8 mouse cellular contexts compared by ENCODE assay signal in genomic region chr11:120184371-120185315, GRCm38 (mm10). TPM values are rescaled to one million over a fixed set of nuclear protein-coding genes. Genes with fewer than 3 reads are reported as not detected.
DNase-seq lines count a peak whose midpoint lies in the region; ATAC-seq and TF ChIP-seq lines count a peak whose summit lies in the region.

No protein-coding gene starts in this region.

- H3K4me1 ChIP-seq in cortical plate, adult 2 months (ENCODE audit: control insufficient read depth, insufficient read depth, low read length): no peaks in the 10 kb centered on the region
- peaks cover 37% of the 10 kb centered on the region for H3K4me1 ChIP-seq in heart, embryonic 16.5 days (ENCODE audit: control insufficient read depth, insufficient read depth, low read length)
- H3K4me1 ChIP-seq in midbrain, embryonic 13.5 days (replicated peaks): peaks cover 58% of the 10 kb centered on the region
- H3K4me1 ChIP-seq in thymus, adult 2 months (replicated peaks; ENCODE audit: control insufficient read depth, insufficient read depth, low read length): peaks cover 6% of the 10 kb centered on the region; the same call in 1 of the 2 replicates

- peak overlapping the region; percentile 79 for H3K9ac ChIP-seq in heart, embryonic 16.5 days (ENCODE audit: low read length)
- H3K9ac ChIP-seq in midbrain, embryonic 13.5 days (replicated peaks): peak overlapping the region; percentile 100

- no peak overlapping the region for H3K27ac ChIP-seq in cortical plate, adult 2 months (ENCODE audit: insufficient read depth, low read length)
- peak overlapping the region; percentile 90 for H3K27ac ChIP-seq in heart, embryonic 16.5 days (ENCODE audit: low read length)
- peak overlapping the region; percentile 98 for H3K27ac ChIP-seq in midbrain, embryonic 13.5 days
- H3K27ac ChIP-seq in thymus, adult 2 months (ENCODE audit: control insufficient read depth, insufficient read depth, low read length): no peak overlapping the region

- no peaks in the 10 kb centered on the region for H3K9me3 ChIP-seq in heart, embryonic 16.5 days (replicated peaks; ENCODE audit: control insufficient read depth, low read length)
- H3K9me3 ChIP-seq in midbrain, embryonic 13.5 days: no peaks in the 10 kb centered on the region

- TF ChIP-seq CTCF in cortical plate, adult 2 months (IDR thresholded peaks at IDR 0.05; ENCODE audit: extremely low read depth, insufficient read depth, low read length): no peak
- no peak for TF ChIP-seq CTCF in thymus, adult 2 months (IDR thresholded peaks at IDR 0.05; ENCODE audit: borderline replicate concordance, control insufficient read depth, extremely low read depth, insufficient read depth, low read length, poor library complexity)

- peak overlapping the region; percentile 52; the same call in 1 of the 2 replicates for H3K4me3 ChIP-seq in cortical plate, adult 2 months (ENCODE audit: insufficient read depth, low read length)
- H3K4me3 ChIP-seq in heart, embryonic 16.5 days (ENCODE audit: low read length): peak overlapping the region; percentile 61
- H3K4me3 ChIP-seq in midbrain, embryonic 13.5 days (replicated peaks): peak overlapping the region; percentile 87
- H3K4me3 ChIP-seq in thymus, adult 2 months (ENCODE audit: control insufficient read depth, insufficient read depth, low read length): no peak overlapping the region

- H3K36me3 ChIP-seq in heart, embryonic 16.5 days (ENCODE audit: control insufficient read depth, insufficient read depth): no peaks in the 10 kb centered on the region
- H3K36me3 ChIP-seq in midbrain, embryonic 13.5 days: no peaks in the 10 kb centered on the region
- H3K36me3 ChIP-seq in thymus, adult 2 months (ENCODE audit: control insufficient read depth, insufficient read depth, low read length): no peaks in the 10 kb centered on the region

- H3K27me3 ChIP-seq in heart, embryonic 16.5 days (ENCODE audit: control insufficient read depth, insufficient read depth, low read length): no peaks in the 10 kb centered on the region
- no peaks in the 10 kb centered on the region for H3K27me3 ChIP-seq in midbrain, embryonic 13.5 days
- no peaks in the 10 kb centered on the region for H3K27me3 ChIP-seq in thymus, adult 2 months (ENCODE audit: control insufficient read depth, insufficient read depth, low read length)

- no peak for TF ChIP-seq POLR2A in cortical plate, adult 2 months (IDR thresholded peaks at IDR 0.05; ENCODE audit: extremely low read depth, insufficient read depth, low read length)
- TF ChIP-seq POLR2A in thymus, adult 2 months (IDR thresholded peaks at IDR 0.05; ENCODE audit: control insufficient read depth, extremely low read depth, insufficient read depth, low read length, poor library complexity): no peak

- H3K4me2 ChIP-seq in heart, embryonic 16.5 days (ENCODE audit: low read depth, low read length): peak overlapping the region; percentile 95
- peak overlapping the region; percentile 98 for H3K4me2 ChIP-seq in midbrain, embryonic 13.5 days (replicated peaks)

- DNase-seq in embryo, embryonic 10 days (ENCODE audit: low spot score): peak; percentile 82
- DNase-seq in embryo, embryonic 9.5 days (ENCODE audit: extremely low spot score): no peak
- peak; percentile 88 to 95 for DNase-seq in kidney, postnatal 36 days
- DNase-seq in thymus, adult 2 months: no peak
- DNase-seq in spleen, postnatal 36 days (ENCODE audit: low spot score in 2 of 2): no peak

- ATAC-seq in heart, embryonic 16.5 days (replicated peaks; ENCODE audit: extremely low read depth, insufficient read depth, low FRiP score): peak; percentile 32
- peak; percentile 14; the same call in 1 of the 2 replicates for ATAC-seq in midbrain, embryonic 13.5 days

- WGBS in heart, embryonic 16.5 days: 14% methylated on average over 16 of the region's 16 CpGs
- under 1% methylated on average over 16 of the region's 16 CpGs for WGBS in midbrain, embryonic 13.5 days
- 92% methylated on average over 16 of the region's 16 CpGs for WGBS in thymus, adult 2 months

RNA-seq across cellular contexts. Expression of gene Slc38a10, which starts 33.5 kb away (rescaled TPM):
- polyA plus RNA-seq in cortical plate, adult 2 months (2012; rRNA removed): 57.7 and 60.3 TPM in 2 replicates
- polyA plus RNA-seq in heart, embryonic 16.5 days (2015; fragmentation: Nextera tagmentation; extraction: Ambion mirVana): 87.3 and 93.5 TPM in 2 replicates
- polyA plus RNA-seq in midbrain, embryonic 13.5 days (2015; fragmentation: Nextera tagmentation; extraction: Ambion mirVana): 105 and 109 TPM in 2 replicates
- polyA plus RNA-seq in thymus, adult 2 months (2012; rRNA removed): 165 and 167 TPM in 2 replicates

RNA-seq across cellular contexts. Expression of gene Bahcc1, which starts 48.1 kb away (rescaled TPM):
- polyA plus RNA-seq in cortical plate, adult 2 months (2012; rRNA removed): 10.1 and 10.2 TPM in 2 replicates
- polyA plus RNA-seq in heart, embryonic 16.5 days (2015; fragmentation: Nextera tagmentation; extraction: Ambion mirVana): 4.6 and 4.7 TPM in 2 replicates
- polyA plus RNA-seq in midbrain, embryonic 13.5 days (2015; fragmentation: Nextera tagmentation; extraction: Ambion mirVana): 17.4 and 19.5 TPM in 2 replicates
- 11.0 and 15.1 TPM in 2 replicates for polyA plus RNA-seq in thymus, adult 2 months (2012; rRNA removed)

Comparison
In these comparisons a context has a peak if more than half of its experiments do, and no peak if none do; other contexts are left out.
1. DNase-seq: peak in embryo, embryonic 10 days (single experiment) and kidney, postnatal 36 days (2 of 2); none in embryo, embryonic 9.5 days (single experiment), thymus, adult 2 months (single experiment) and spleen, postnatal 36 days (0 of 2).
2. H3K27ac ChIP-seq: peak in heart, embryonic 16.5 days (single experiment) and midbrain, embryonic 13.5 days (single experiment); none in cortical plate, adult 2 months (single experiment) and thymus, adult 2 months (single experiment).